Mouse (Mus musculus): Measurements from ENCODE around the gene Jhy. TPM values are rescaled to one million over a fixed set of nuclear protein-coding genes. Genes with fewer than 3 reads are reported as not detected.

Jhy gene
- total and polyA plus RNA-seq, 3 experiments = not detected

Other genes starting within 250 kb of the Jhy start
- 2,632 and 5,439 TPM in 2 replicates for gene Hspa8, start 163.1 kb downstream of the Jhy start, total RNA-seq (2012; rRNA removed)
- gene Hspa8, start 163.1 kb downstream of the Jhy start, polyA plus RNA-seq (2012; ENCODE audit: insufficient read depth in 1 of 2, insufficient read length in 2 of 2, low read depth in 1 of 2, low replicate concordance in 2 of 2, missing spikeins in 1 of 2) = 1,000 to 10,000 TPM in 1 of 2 experiments, 100 to 1,000 TPM in 1; 418 to 3,011 TPM
- gene Bsx, start 90.0 kb downstream of the Jhy start, total RNA-seq (2012; rRNA removed) = not detected in 2 replicates
- not detected for gene Bsx, start 90.0 kb downstream of the Jhy start, polyA plus RNA-seq (2012; ENCODE audit: insufficient read depth in 1 of 2, insufficient read length in 2 of 2, low read depth in 1 of 2, low replicate concordance in 2 of 2, missing spikeins in 1 of 2)
- gene Crtam, start 40.5 kb upstream of the Jhy start, total RNA-seq (2012; rRNA removed) = not detected in 2 replicates
- gene Crtam, start 40.5 kb upstream of the Jhy start, polyA plus RNA-seq (2012; ENCODE audit: insufficient read depth in 1 of 2, insufficient read length in 2 of 2, low read depth in 1 of 2, low replicate concordance in 2 of 2, missing spikeins in 1 of 2) = under 1 TPM in 1 of 2 experiments, not detected in 1; 0.04 TPM
- 5.4 and 6.8 TPM in 2 replicates for gene Ubash3b, start 197.6 kb upstream of the Jhy start, total RNA-seq (2012; rRNA removed)
- gene Ubash3b, start 197.6 kb upstream of the Jhy start, polyA plus RNA-seq (2012; ENCODE audit: insufficient read depth in 1 of 2, insufficient read length in 2 of 2, low read depth in 1 of 2, low replicate concordance in 2 of 2, missing spikeins in 1 of 2) = 10 to 100 TPM in 1 of 2 experiments, not detected in 1; 11.3 TPM

All from MEL (cell line).